In the genomic region with DNA sequence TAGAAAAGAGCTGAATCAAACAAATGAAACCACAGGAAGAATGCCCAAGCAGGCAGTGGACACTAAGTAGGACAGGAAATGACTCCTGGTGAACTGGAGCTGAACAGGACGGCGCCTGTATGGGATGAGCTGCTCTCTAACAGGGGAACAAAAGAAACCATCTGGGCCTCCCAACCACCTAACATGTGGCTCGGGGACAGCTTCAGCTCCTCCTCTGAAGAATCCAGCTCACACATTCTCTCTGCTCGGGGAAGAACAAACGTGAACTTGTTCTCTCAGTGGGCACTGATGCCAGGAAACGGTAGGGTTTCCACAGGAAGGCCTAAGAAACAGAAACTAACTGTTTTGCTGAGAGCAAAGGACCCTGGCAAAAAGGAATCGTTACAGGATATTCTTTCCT, we compare ENCODE assay signal across 10 mouse cellular contexts. TPM values are rescaled to one million over a fixed set of nuclear protein-coding genes. Genes with fewer than 3 reads are reported as not detected.
DNase-seq lines count a peak whose midpoint lies in the region; ATAC-seq and TF ChIP-seq lines count a peak whose summit lies in the region.
"Had no signal": no experiment of that assay in that cellular context is flagged by ENCODE, and none has a peak within 500 bp of the region (broad histone marks: within the 10 kb centered on the region; RNA-seq: fewer than 3 reads in every experiment).

No protein-coding gene starts in this region.

- no peak for DNase-seq in heart, postnatal 4 days
- no peak for DNase-seq in lung, adult 2 months
- DNase-seq in layer of hippocampus, postnatal 14 days (ENCODE audit: low spot score in 2 of 2): peak; percentile 42 to 67
- no peak for DNase-seq in adrenal gland, postnatal 10 days
- DNase-seq in gastrocnemius, postnatal 36 days: no peak
- DNase-seq: spleen, adult 18-20 months had no signal

- TF ChIP-seq POLR2A in lung, adult 2 months (IDR thresholded peaks at IDR 0.05; ENCODE audit: borderline replicate concordance, extremely low read depth, low read depth, low read length): no peak

- peaks cover 0 to 3% of the 10 kb centered on the region in 2 experiments; a peak in 2 of 4 replicates for H3K4me1 ChIP-seq in heart, embryonic 14.5 days (ENCODE audit: control insufficient read depth in 2 of 2, insufficient read depth in 2 of 2, low read length in 2 of 2)
- H3K4me1 ChIP-seq in lung, embryonic 16.5 days (replicated peaks; ENCODE audit: control insufficient read depth, insufficient read depth, low read length): peaks cover 4% of the 10 kb centered on the region
- peaks cover 2% of the 10 kb centered on the region; the same call in 1 of the 2 replicates for H3K4me1 ChIP-seq in lung, adult 2 months (ENCODE audit: control insufficient read depth, insufficient read depth, low read length)
- H3K4me1 ChIP-seq in embryonic facial prominence, embryonic 12.5 days: peaks cover 15% of the 10 kb centered on the region

- no peak overlapping the region for H3K9ac ChIP-seq in heart, embryonic 14.5 days (ENCODE audit: low read length)
- H3K9ac ChIP-seq in lung, embryonic 16.5 days (ENCODE audit: low read length): no peak overlapping the region
- H3K9ac ChIP-seq in embryonic facial prominence, embryonic 12.5 days: no peak overlapping the region

- 63% methylated on average over 7 of the region's 7 CpGs for WGBS in heart, embryonic 14.5 days
- 49% methylated on average over 7 of the region's 7 CpGs for WGBS in lung, embryonic 16.5 days
- 35% methylated on average over 7 of the region's 7 CpGs for WGBS in lung, adult 2 months
- WGBS in embryonic facial prominence, embryonic 12.5 days: 24% methylated on average over 7 of the region's 7 CpGs

- H3K4me3 ChIP-seq in heart, embryonic 14.5 days (ENCODE audit: control insufficient read depth in 1 of 2, insufficient read depth in 1 of 2, low read depth in 1 of 2, low read length in 2 of 2): no peak overlapping the region
- H3K4me3 ChIP-seq in lung, embryonic 16.5 days (ENCODE audit: low read length): no peak overlapping the region
- no peak overlapping the region for H3K4me3 ChIP-seq in lung, adult 2 months (replicated peaks; ENCODE audit: extremely low read depth, low read depth, low read length)
- H3K4me3 ChIP-seq in embryonic facial prominence, embryonic 12.5 days: no peak overlapping the region

- no peak for ATAC-seq in heart, embryonic 14.5 days (ENCODE audit: insufficient number of reproducible peaks, insufficient read depth, low FRiP score, low read depth)
- ATAC-seq in lung, embryonic 16.5 days (ENCODE audit: low read depth): no peak; the same call in 1 of the 2 replicates
- ATAC-seq in embryonic facial prominence, embryonic 12.5 days (ENCODE audit: insufficient number of reproducible peaks, insufficient read depth, low FRiP score, low TSS enrichment): no peak

- TF ChIP-seq CTCF in lung, adult 2 months (IDR thresholded peaks at IDR 0.05; ENCODE audit: insufficient read depth, low read length): no peak

- no peaks in the 10 kb centered on the region for H3K27me3 ChIP-seq in heart, embryonic 14.5 days (ENCODE audit: control insufficient read depth, insufficient read depth, low read length)
- no peaks in the 10 kb centered on the region for H3K27me3 ChIP-seq in lung, embryonic 16.5 days (ENCODE audit: control insufficient read depth, insufficient read depth, low read depth, low read length)
- H3K27me3 ChIP-seq in embryonic facial prominence, embryonic 12.5 days: no peaks in the 10 kb centered on the region

- H3K4me2 ChIP-seq in heart, embryonic 14.5 days (ENCODE audit: low read length): no peak overlapping the region
- no peak overlapping the region for H3K4me2 ChIP-seq in lung, embryonic 16.5 days (ENCODE audit: low read depth, low read length)
- no peak overlapping the region for H3K4me2 ChIP-seq in embryonic facial prominence, embryonic 12.5 days (replicated peaks)

- intact Hi-C loops in gastrocnemius, postnatal 36 days (cut with DNase I): no loop called here

- H3K27ac ChIP-seq in heart, embryonic 14.5 days (replicated peaks in 1 of 2; ENCODE audit: control insufficient read depth in 1 of 2, insufficient read depth in 1 of 2, low read depth in 2 of 2, low read length in 2 of 2): peak overlapping the region; percentile 17 to 31; a peak in 3 of 4 replicates
- H3K27ac ChIP-seq in lung, embryonic 16.5 days (ENCODE audit: low read length): peak overlapping the region; percentile 49; the same call in 1 of the 2 replicates
- peak overlapping the region; percentile 67; the same call in 1 of the 2 replicates for H3K27ac ChIP-seq in embryonic facial prominence, embryonic 12.5 days

- H3K36me3 ChIP-seq in heart, embryonic 14.5 days (ENCODE audit: control insufficient read depth, insufficient read depth, low read length): peaks cover 9% of the 10 kb centered on the region; the same call in 1 of the 2 replicates
- H3K36me3 ChIP-seq in lung, embryonic 16.5 days (ENCODE audit: control insufficient read depth, insufficient read depth, low read length): 0 out of 2 replicates have a peak, but pooled peaks cover 3% of the 10 kb centered on the region
- H3K36me3 ChIP-seq in embryonic facial prominence, embryonic 12.5 days: peaks cover 4% of the 10 kb centered on the region; the same call in 1 of the 2 replicates

- no peaks in the 10 kb centered on the region for H3K9me3 ChIP-seq in heart, embryonic 14.5 days (ENCODE audit: control insufficient read depth, low read length)
- H3K9me3 ChIP-seq in lung, embryonic 16.5 days (ENCODE audit: control insufficient read depth, low read length): no peaks in the 10 kb centered on the region
- H3K9me3 ChIP-seq in embryonic facial prominence, embryonic 12.5 days: no peaks in the 10 kb centered on the region

RNA-seq across cellular contexts. Expression of a gene that starts 5.9 kb away (rescaled TPM):
- polyA plus RNA-seq in heart, embryonic 14.5 days (2014; fragmentation: Nextera tagmentation; extraction: Ambion mirVana): 10.2 and 11.0 TPM in 2 replicates
- total RNA-seq in heart, postnatal 4 days (2021): 10 to 100 TPM; 10.9 to 11.4 TPM
- polyA plus RNA-seq in lung, embryonic 16.5 days (2015; fragmentation: Nextera tagmentation; extraction: Ambion mirVana): 19.3 and 21.6 TPM in 2 replicates
- polyA plus RNA-seq in lung, adult 2 months (2012; rRNA removed): 15.7 and 21.5 TPM in 2 replicates
- 29.1 and 29.3 TPM in 2 replicates for polyA plus RNA-seq in embryonic facial prominence, embryonic 12.5 days (2016; fragmentation: Nextera tagmentation; extraction: Ambion mirVana)
- total RNA-seq in layer of hippocampus, postnatal 14 days (2021): 10 to 100 TPM; 21.7 to 23.3 TPM
- total RNA-seq in adrenal gland, postnatal 10 days (2021): 10 to 100 TPM; 24.2 to 27.2 TPM
- 1 to 10 TPM; 5.8 to 6.6 TPM for total RNA-seq in gastrocnemius, postnatal 36 days (2021)

RNA-seq across cellular contexts. Expression of a gene that starts 13.0 kb away (rescaled TPM):
- 79.2 and 79.6 TPM in 2 replicates for polyA plus RNA-seq in heart, embryonic 14.5 days (2014; fragmentation: Nextera tagmentation; extraction: Ambion mirVana)
- total RNA-seq in heart, postnatal 4 days (2021): 10 to 100 TPM; 25.7 to 26.8 TPM
- 113 and 117 TPM in 2 replicates for polyA plus RNA-seq in lung, embryonic 16.5 days (2015; fragmentation: Nextera tagmentation; extraction: Ambion mirVana)
- 8.1 and 11.8 TPM in 2 replicates for polyA plus RNA-seq in lung, adult 2 months (2012; rRNA removed)
- polyA plus RNA-seq in embryonic facial prominence, embryonic 12.5 days (2016; fragmentation: Nextera tagmentation; extraction: Ambion mirVana): 160 and 166 TPM in 2 replicates
- total RNA-seq in layer of hippocampus, postnatal 14 days (2021): 10 to 100 TPM; 18.9 to 19.6 TPM
- 10 to 100 TPM; 21.7 to 30.1 TPM for total RNA-seq in adrenal gland, postnatal 10 days (2021)
- total RNA-seq in gastrocnemius, postnatal 36 days (2021): 1 to 10 TPM; 5.2 to 6.6 TPM

RNA-seq across cellular contexts. Expression of a gene that starts 13.1 kb away (rescaled TPM):
- 23.8 and 25.0 TPM in 2 replicates for polyA plus RNA-seq in heart, embryonic 14.5 days (2014; fragmentation: Nextera tagmentation; extraction: Ambion mirVana)
- 10 to 100 TPM; 42.0 to 48.9 TPM for total RNA-seq in heart, postnatal 4 days (2021)
- polyA plus RNA-seq in lung, embryonic 16.5 days (2015; fragmentation: Nextera tagmentation; extraction: Ambion mirVana): 39.6 and 43.2 TPM in 2 replicates
- 3.0 and 5.5 TPM in 2 replicates for polyA plus RNA-seq in lung, adult 2 months (2012; rRNA removed)
- 43.8 and 45.1 TPM in 2 replicates for polyA plus RNA-seq in embryonic facial prominence, embryonic 12.5 days (2016; fragmentation: Nextera tagmentation; extraction: Ambion mirVana)
- 1 to 10 TPM; 3.8 to 4.1 TPM for total RNA-seq in layer of hippocampus, postnatal 14 days (2021)
- total RNA-seq in adrenal gland, postnatal 10 days (2021): 10 to 100 TPM; 15.3 to 16.6 TPM
- 1 to 10 TPM in 1 of 2 experiments, under 1 TPM in 1; 0.62 to 1.0 TPM for total RNA-seq in gastrocnemius, postnatal 36 days (2021)

RNA-seq across cellular contexts. Expression of a gene that starts 25.5 kb away (rescaled TPM):
- polyA plus RNA-seq in heart, embryonic 14.5 days (2014; fragmentation: Nextera tagmentation; extraction: Ambion mirVana): 0.15 and 0.27 TPM in 2 replicates
- total RNA-seq in heart, postnatal 4 days (2021): not detected
- polyA plus RNA-seq in lung, embryonic 16.5 days (2015; fragmentation: Nextera tagmentation; extraction: Ambion mirVana): 0.31 and 0.65 TPM in 2 replicates
- 0.10 and 0.18 TPM in 2 replicates for polyA plus RNA-seq in lung, adult 2 months (2012; rRNA removed)
- 0.42 and 0.85 TPM in 2 replicates for polyA plus RNA-seq in embryonic facial prominence, embryonic 12.5 days (2016; fragmentation: Nextera tagmentation; extraction: Ambion mirVana)
- total RNA-seq in layer of hippocampus, postnatal 14 days (2021): under 1 TPM; 0.67 to 0.74 TPM
- total RNA-seq in adrenal gland, postnatal 10 days (2021): not detected
- not detected for total RNA-seq in gastrocnemius, postnatal 36 days (2021)
- total RNA-seq: hematopoietic stem cell, adult 5-6 weeks had no signal

RNA-seq across cellular contexts. Expression of a gene that starts 25.6 kb away (rescaled TPM):
- not detected in 2 replicates for polyA plus RNA-seq in heart, embryonic 14.5 days (2014; fragmentation: Nextera tagmentation; extraction: Ambion mirVana)
- not detected for total RNA-seq in heart, postnatal 4 days (2021)
- not detected in 2 replicates for polyA plus RNA-seq in lung, embryonic 16.5 days (2015; fragmentation: Nextera tagmentation; extraction: Ambion mirVana)
- not detected in 2 replicates for polyA plus RNA-seq in lung, adult 2 months (2012; rRNA removed)
- polyA plus RNA-seq in embryonic facial prominence, embryonic 12.5 days (2016; fragmentation: Nextera tagmentation; extraction: Ambion mirVana): not detected in 2 replicates
- total RNA-seq in layer of hippocampus, postnatal 14 days (2021): not detected
- not detected for total RNA-seq in adrenal gland, postnatal 10 days (2021)
- not detected for total RNA-seq in gastrocnemius, postnatal 36 days (2021)
- total RNA-seq: hematopoietic stem cell, adult 5-6 weeks had no signal

Comparison
In these comparisons a context has a peak if more than half of its experiments do, and no peak if none do; other contexts are left out.
1. DNase-seq: peak in layer of hippocampus, postnatal 14 days (2 of 2); none in heart, postnatal 4 days (single experiment), lung, adult 2 months (single experiment), adrenal gland, postnatal 10 days (single experiment) and gastrocnemius, postnatal 36 days (0 of 2).
2. Peak in every context shown above with its lines, with median percentiles within 50 percentile points of each other: H3K27ac ChIP-seq.